Mouse (Mus musculus): Measurements from ENCODE around the gene Cd300a. TPM values are rescaled to one million over a fixed set of nuclear protein-coding genes. Genes with fewer than 3 reads are reported as not detected.

Gene Cd300a
- polyA plus RNA-seq, 1 experiment from 2014 or later, result 0.79 TPM

- no peak overlapping the region for H3K4me2 ChIP-seq (ENCODE audit: low read depth, low read length)
- 22% methylated on average over 9 of the region's 9 CpGs for WGBS
- H3K27ac ChIP-seq (ENCODE audit: low read depth, low read length), result no peak overlapping the region
- no peaks in the 10 kb centered on the region for H3K36me3 ChIP-seq (ENCODE audit: control insufficient read depth, insufficient read depth, low read length)
- H3K9me3 ChIP-seq (ENCODE audit: control insufficient read depth, low read length), result no peaks in the 10 kb centered on the region
- H3K4me3 ChIP-seq (ENCODE audit: low read depth, low read length), result no peak overlapping the region
- ATAC-seq (ENCODE audit: low read depth), result no peak
- H3K9ac ChIP-seq (replicated peaks; ENCODE audit: low read depth, low read length), result no peak overlapping the region
- H3K27me3 ChIP-seq (ENCODE audit: control insufficient read depth, insufficient read depth, low read length), result no peaks in the 10 kb centered on the region
- H3K4me1 ChIP-seq (ENCODE audit: control insufficient read depth, insufficient read depth, low read length), result no peaks in the 10 kb centered on the region
Measured at GRCm38 (mm10) chr11:114912847-114913246, 23.0 kb downstream of the Cd300a start.

DNA sequence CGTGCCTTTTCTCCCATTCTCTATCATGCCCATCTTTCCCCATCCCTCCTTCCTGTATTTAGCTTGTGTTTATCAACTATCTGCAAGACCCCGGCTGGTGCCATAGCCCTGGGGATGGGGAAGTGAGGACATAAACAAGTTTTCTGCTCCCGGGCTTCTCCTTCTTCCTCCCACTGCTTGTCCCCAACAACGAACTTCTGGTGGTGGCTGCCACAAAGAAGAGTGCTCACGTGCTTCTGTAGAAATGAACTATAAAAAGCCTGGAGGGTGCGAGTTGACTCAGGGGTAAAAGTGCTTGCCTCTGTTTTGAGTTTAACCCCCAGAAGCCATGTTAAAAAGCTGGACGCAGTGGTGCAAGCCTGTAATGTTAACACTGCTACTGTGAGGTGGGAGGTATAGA is 25.1 kb downstream of the Cd300a start:
- Histone ChIP-seq H3K9me3 (ENCODE audit: control insufficient read depth, low read length) (no peaks in the 10 kb centered on the region), H3K4me3 (ENCODE audit: low read depth, low read length) (no peak overlapping the region), H3K4me1 (ENCODE audit: control insufficient read depth, insufficient read depth, low read length) (no peaks in the 10 kb centered on the region), H3K27me3 (ENCODE audit: control insufficient read depth, insufficient read depth, low read length) (no peaks in the 10 kb centered on the region), H3K4me2 (ENCODE audit: low read depth, low read length) (no peak overlapping the region), H3K36me3 (ENCODE audit: control insufficient read depth, insufficient read depth, low read length) (no peaks in the 10 kb centered on the region), H3K9ac (replicated peaks; ENCODE audit: low read depth, low read length) (no peak overlapping the region), H3K27ac (ENCODE audit: low read depth, low read length) (no peak overlapping the region)
- ATAC-seq (ENCODE audit: low read depth), result no peak
- WGBS, result 56% methylated on average over 7 of the region's 7 CpGs

DNA sequence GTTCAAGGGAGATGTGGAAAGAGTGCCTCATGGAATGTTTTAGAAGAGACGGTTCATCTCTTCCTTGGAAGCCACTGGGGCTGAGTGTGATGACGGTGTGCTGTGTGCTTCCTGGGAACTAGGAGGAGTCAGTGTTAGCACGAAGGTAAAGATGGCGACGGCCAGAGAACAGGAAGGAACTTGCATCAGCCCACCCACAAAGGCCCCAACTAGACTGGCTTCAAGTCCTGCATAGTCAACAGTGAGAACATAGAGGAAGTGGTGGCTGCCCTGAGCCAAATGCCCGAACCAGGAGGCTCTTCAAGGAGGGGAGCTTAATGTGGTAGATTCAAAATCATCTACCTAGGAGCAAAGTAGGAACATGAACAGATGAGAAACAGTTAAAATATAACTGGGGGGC is 27.3 kb downstream of the Cd300a start:
- Histone ChIP-seq H3K9me3 (ENCODE audit: control insufficient read depth, low read length) (no peaks in the 10 kb centered on the region), H3K4me3 (ENCODE audit: low read depth, low read length) (no peak overlapping the region), H3K4me1 (ENCODE audit: control insufficient read depth, insufficient read depth, low read length) (no peaks in the 10 kb centered on the region), H3K27me3 (ENCODE audit: control insufficient read depth, insufficient read depth, low read length) (no peaks in the 10 kb centered on the region), H3K27ac (ENCODE audit: low read depth, low read length) (no peak overlapping the region), H3K9ac (replicated peaks; ENCODE audit: low read depth, low read length) (no peak overlapping the region), H3K36me3 (ENCODE audit: control insufficient read depth, insufficient read depth, low read length) (no peaks in the 10 kb centered on the region), H3K4me2 (ENCODE audit: low read depth, low read length) (no peak overlapping the region)
- 91% methylated on average over 6 of the region's 6 CpGs for WGBS
- no peak for ATAC-seq (ENCODE audit: low read depth)

DNA sequence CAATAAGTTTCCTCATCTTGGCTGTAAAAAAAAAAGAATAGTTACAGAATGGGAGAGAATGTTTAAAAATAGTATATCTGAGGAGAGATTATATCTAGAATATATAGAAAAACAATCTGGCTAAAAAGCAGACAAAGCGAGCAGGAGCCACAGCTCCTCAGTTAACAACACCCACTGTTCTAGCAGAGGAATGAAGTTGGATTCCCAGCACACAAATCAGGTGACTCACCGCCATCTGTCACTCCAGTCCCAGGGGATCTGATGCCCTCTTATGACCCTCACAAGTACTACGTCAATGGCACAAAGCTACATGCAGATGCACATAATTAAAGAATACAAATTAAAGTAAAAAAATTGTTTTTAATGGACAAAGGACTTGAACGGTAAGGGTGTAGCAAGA is 32.6 kb downstream of the Cd300a start:
- Histone ChIP-seq H3K27me3 (ENCODE audit: control insufficient read depth, insufficient read depth, low read length) (no peaks in the 10 kb centered on the region), H3K9me3 (ENCODE audit: control insufficient read depth, low read length) (no peaks in the 10 kb centered on the region; the same call in 1 of the 2 replicates), H3K4me3 (ENCODE audit: low read depth, low read length) (no peak overlapping the region), H3K4me2 (ENCODE audit: low read depth, low read length) (no peak overlapping the region), H3K36me3 (ENCODE audit: control insufficient read depth, insufficient read depth, low read length) (no peaks in the 10 kb centered on the region), H3K27ac (ENCODE audit: low read depth, low read length) (no peak overlapping the region), H3K9ac (replicated peaks; ENCODE audit: low read depth, low read length) (no peak overlapping the region), H3K4me1 (ENCODE audit: control insufficient read depth, insufficient read depth, low read length) (no peaks in the 10 kb centered on the region)
- WGBS, result 66% methylated on average over 4 of the region's 4 CpGs
- ATAC-seq (ENCODE audit: low read depth), result no peak

DNA sequence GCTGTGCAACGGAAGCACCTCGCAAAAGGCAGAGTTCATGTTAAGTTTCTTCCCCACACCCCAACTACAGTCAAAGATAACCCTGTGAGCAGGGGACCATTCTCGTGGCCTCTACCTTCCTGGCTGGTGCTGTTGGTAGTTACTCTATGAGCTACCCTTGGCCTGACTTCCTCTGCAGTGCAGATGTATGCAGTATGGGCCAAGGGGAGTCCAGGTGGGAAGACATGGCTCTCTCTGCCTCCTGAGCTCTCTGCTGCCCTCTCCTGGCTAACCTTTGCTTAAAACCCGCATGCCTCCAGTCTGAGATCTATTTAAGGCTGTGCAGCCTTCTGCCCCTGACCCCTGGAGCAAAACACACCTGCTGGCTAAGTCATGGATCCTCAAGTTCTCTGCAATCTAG is 34.1 kb downstream of the Cd300a start:
- Histone ChIP-seq H3K9me3 (ENCODE audit: control insufficient read depth, low read length) (no peaks in the 10 kb centered on the region; the same call in 1 of the 2 replicates), H3K4me2 (ENCODE audit: low read depth, low read length) (no peak overlapping the region), H3K4me1 (ENCODE audit: control insufficient read depth, insufficient read depth, low read length) (no peaks in the 10 kb centered on the region), H3K4me3 (ENCODE audit: low read depth, low read length) (no peak overlapping the region), H3K27ac (ENCODE audit: low read depth, low read length) (no peak overlapping the region), H3K9ac (replicated peaks; ENCODE audit: low read depth, low read length) (no peak overlapping the region), H3K36me3 (ENCODE audit: control insufficient read depth, insufficient read depth, low read length) (no peaks in the 10 kb centered on the region), H3K27me3 (ENCODE audit: control insufficient read depth, insufficient read depth, low read length) (no peaks in the 10 kb centered on the region)
- no peak for ATAC-seq (ENCODE audit: low read depth)
- 73% methylated on average over 4 of the region's 4 CpGs for WGBS

DNA sequence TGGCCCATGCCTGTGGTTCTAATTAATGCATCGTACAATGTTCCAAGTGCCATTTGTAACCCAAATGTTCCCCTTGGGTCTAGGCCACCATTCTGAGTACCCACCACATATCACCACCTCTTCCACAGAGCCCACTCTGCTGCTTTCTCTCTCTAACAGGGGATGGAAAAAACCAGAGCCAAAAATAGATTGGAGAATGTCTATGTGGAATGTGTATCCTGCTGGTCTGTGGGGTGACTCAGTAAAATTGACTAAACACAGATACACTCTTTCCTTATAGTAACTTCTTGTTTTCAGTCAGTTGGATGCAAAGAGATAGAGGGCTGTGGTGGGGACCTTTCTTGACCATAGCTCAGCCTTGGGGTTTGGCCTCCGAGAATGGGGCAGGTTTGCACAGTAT is 39.7 kb downstream of the Cd300a start:
- H3K27me3 ChIP-seq (ENCODE audit: control insufficient read depth, insufficient read depth, low read length), result no peaks in the 10 kb centered on the region
- WGBS, result 80% methylated on average over 2 of the region's 2 CpGs
- no peak for ATAC-seq (ENCODE audit: low read depth)

DNA sequence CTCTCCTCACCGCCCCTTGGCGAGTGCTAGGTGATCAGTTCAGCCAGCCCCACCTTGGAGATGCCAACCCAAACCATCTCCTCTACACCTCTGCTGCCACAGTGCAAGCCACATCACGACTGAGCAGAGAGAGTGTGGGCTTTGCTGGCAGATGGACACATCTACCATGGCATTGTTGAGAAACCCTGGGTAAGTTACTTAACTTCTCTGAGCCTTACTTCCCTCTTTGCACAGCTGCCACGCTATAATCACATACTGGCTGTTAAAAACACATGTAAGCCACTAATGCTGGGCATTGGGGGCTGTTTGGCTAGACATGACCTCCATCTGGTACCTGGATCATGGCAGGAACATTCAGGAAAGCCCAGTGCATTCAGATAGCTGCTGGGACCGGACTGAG is 41.2 kb downstream of the Cd300a start:
- Histone ChIP-seq H3K27ac (ENCODE audit: low read depth, low read length) (no peak overlapping the region), H3K4me2 (ENCODE audit: low read depth, low read length) (no peak overlapping the region), H3K4me1 (ENCODE audit: control insufficient read depth, insufficient read depth, low read length) (no peaks in the 10 kb centered on the region), H3K36me3 (ENCODE audit: control insufficient read depth, insufficient read depth, low read length) (no peaks in the 10 kb centered on the region), H3K4me3 (ENCODE audit: low read depth, low read length) (no peak overlapping the region), H3K9ac (replicated peaks; ENCODE audit: low read depth, low read length) (no peak overlapping the region), H3K27me3 (ENCODE audit: control insufficient read depth, insufficient read depth, low read length) (no peaks in the 10 kb centered on the region), H3K9me3 (ENCODE audit: control insufficient read depth, low read length) (no peaks in the 10 kb centered on the region)
- 76% methylated on average over 5 of the region's 5 CpGs for WGBS
- no peak for ATAC-seq (ENCODE audit: low read depth)

More for the DNA sequence above, 39.7 kb downstream of the Cd300a start:
- Histone ChIP-seq H3K9ac (replicated peaks; ENCODE audit: low read depth, low read length) (no peak overlapping the region), H3K27ac (ENCODE audit: low read depth, low read length) (no peak overlapping the region), H3K9me3 (ENCODE audit: control insufficient read depth, low read length) (no peaks in the 10 kb centered on the region), H3K36me3 (ENCODE audit: control insufficient read depth, insufficient read depth, low read length) (no peaks in the 10 kb centered on the region), H3K4me1 (ENCODE audit: control insufficient read depth, insufficient read depth, low read length) (no peaks in the 10 kb centered on the region), H3K4me3 (ENCODE audit: low read depth, low read length) (no peak overlapping the region), H3K4me2 (ENCODE audit: low read depth, low read length) (no peak overlapping the region)

DNA sequence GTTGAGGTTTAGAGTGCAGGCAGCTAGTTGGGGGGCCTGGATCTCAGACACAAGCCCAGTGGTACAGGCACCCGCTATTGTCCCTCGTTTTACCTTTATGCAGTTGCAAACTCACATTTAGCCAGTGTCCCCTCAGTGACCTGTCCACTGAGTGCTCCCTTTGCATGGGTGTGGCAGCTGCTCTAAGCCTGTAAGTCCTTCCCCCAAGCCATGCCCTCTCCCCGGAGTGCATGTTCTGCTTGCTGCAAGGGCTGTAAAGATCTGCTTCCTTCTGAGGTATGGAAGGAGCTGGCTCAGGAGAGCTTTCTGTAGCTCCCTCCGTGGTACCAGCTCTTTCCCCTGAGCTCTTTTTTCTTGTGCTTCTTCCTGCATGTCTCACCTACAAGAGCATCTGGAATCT is 43.8 kb downstream of the Cd300a start:
- H3K4me3 ChIP-seq (ENCODE audit: low read depth, low read length), result no peak overlapping the region
- H3K27me3 ChIP-seq (ENCODE audit: control insufficient read depth, insufficient read depth, low read length), result no peaks in the 10 kb centered on the region
- H3K27ac ChIP-seq (ENCODE audit: low read depth, low read length), result no peak overlapping the region
- 73% methylated on average over 4 of the region's 4 CpGs for WGBS
- no peaks in the 10 kb centered on the region for H3K36me3 ChIP-seq (ENCODE audit: control insufficient read depth, insufficient read depth, low read length)
- H3K4me2 ChIP-seq (ENCODE audit: low read depth, low read length), result no peak overlapping the region
- ATAC-seq (ENCODE audit: low read depth), result no peak
- H3K9ac ChIP-seq (replicated peaks; ENCODE audit: low read depth, low read length), result no peak overlapping the region
- H3K4me1 ChIP-seq (ENCODE audit: control insufficient read depth, insufficient read depth, low read length), result no peaks in the 10 kb centered on the region
- no peaks in the 10 kb centered on the region for H3K9me3 ChIP-seq (ENCODE audit: control insufficient read depth, low read length)

DNA sequence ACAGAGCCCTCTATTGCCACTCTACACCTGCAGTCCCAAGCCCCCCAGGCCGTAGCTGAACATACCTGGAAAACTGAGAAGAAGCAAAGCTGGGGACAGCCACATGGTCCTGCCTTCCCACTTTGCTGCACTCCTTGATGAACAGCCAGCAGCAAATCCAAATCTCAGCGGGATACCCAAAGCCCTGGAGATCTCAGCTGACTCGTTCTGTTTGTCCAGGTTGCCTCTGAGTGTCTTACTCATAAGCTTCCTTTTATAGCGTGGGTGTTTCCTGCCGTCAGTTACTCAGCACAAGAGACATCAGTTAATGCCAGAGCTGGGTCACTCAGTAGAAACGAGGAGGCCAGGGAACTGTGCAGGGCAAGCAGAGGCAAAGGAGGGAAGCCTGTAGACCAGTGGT is 44.3 kb downstream of the Cd300a start, which contains the start of gene Cd300lb:
Gene Cd300lb, minus strand, starts transcription at position 243 of the 400 bp plus-strand sequence.
- no peak within 1 kb of the TSS for H3K9ac ChIP-seq (replicated peaks; ENCODE audit: low read depth, low read length)
- H3K36me3 ChIP-seq (ENCODE audit: control insufficient read depth, insufficient read depth, low read length), result no peaks in the 10 kb centered on the region
- no peaks in the 10 kb centered on the region for H3K27me3 ChIP-seq (ENCODE audit: control insufficient read depth, insufficient read depth, low read length)
- H3K4me2 ChIP-seq (ENCODE audit: low read depth, low read length), result no peak within 1 kb of the TSS
- WGBS, result 55% methylated on average over 6 of the region's 6 CpGs
- H3K4me3 ChIP-seq (ENCODE audit: low read depth, low read length), result no peak within 1 kb of the TSS
- H3K4me1 ChIP-seq (ENCODE audit: control insufficient read depth, insufficient read depth, low read length), result no peaks in the 10 kb centered on the region
- ATAC-seq (ENCODE audit: low read depth), result no peak
- no peaks in the 10 kb centered on the region for H3K9me3 ChIP-seq (ENCODE audit: control insufficient read depth, low read length)
- no peak within 1 kb of the TSS for H3K27ac ChIP-seq (ENCODE audit: low read depth, low read length)
